Mouse (Mus musculus): ENCODE measurements around the gene Cntnap2.

DNA sequence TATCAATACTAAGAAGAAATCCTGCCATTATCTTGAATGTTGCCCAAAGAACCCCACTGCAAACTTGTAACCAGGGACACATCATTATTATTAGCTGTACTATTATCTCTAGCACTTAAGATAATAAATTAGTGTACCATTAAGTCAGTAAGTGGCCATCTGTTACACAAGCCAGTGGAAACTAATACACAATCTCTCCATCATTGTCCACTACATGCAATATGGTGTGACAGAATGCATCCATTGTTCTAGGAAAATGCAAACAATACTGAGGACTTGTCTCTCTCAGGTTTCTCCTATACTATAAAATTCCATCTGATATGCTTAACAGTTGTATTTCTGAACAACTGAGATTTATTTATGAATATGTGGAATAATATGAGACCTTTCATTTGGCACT is 1355.0 kb downstream of the Cntnap2 start:
- TF ChIP-seq CTCF (IDR thresholded peaks at IDR 0.05; ENCODE audit: low read depth, low read length) (no peak), POLR2A (IDR thresholded peaks at IDR 0.05; ENCODE audit: extremely low read depth, insufficient read depth, low read length) (no peak)

Measured in liver, adult 2 months (tissue).